Mouse (Mus musculus) hindbrain, embryonic 10.5 days (tissue): ENCODE measurements at regions not wholly inside any gene's neighbourhood (a gene's known extent, or its start where the extent isn't known, plus 50 kb on each side); places are given as distances from the start of the nearest gene placed in this dataset.
"Not testable (repeated sequence)": the region's sequence is repeated elsewhere in the genome, so short reads cannot be mapped to it uniquely, and the experiment has no call there.

Experiments
- DNase-seq: peaks from one replicate; pipeline ENCODE4 v3.0.0-alpha.2; 2017; ENCODE audit warnings: low spot score
- H3K27ac ChIP-seq: fragments of 300-500 bp; sonication (generic); 2 replicates; pipeline ENCODE4 v1.5.1; 2016; ENCODE audit warnings: mild to moderate bottlenecking, moderate library complexity
- H3K27me3 ChIP-seq: fragments of 300-500 bp; sonication (generic); 2 replicates; pipeline ENCODE4 v1.6.1; 2016; ENCODE audit warnings: mild to moderate bottlenecking; ENCODE audit not compliant: poor library complexity, insufficient read depth, severe bottlenecking
- H3K36me3 ChIP-seq: fragments of 300-500 bp; sonication (generic); 2 replicates; pipeline ENCODE4 v1.6.1; 2016; ENCODE audit warnings: mild to moderate bottlenecking, moderate library complexity
- H3K4me1 ChIP-seq: fragments of 300-500 bp; sonication (generic); replicated peaks from 2 replicates; pipeline ENCODE4 v1.6.1; 2016; ENCODE audit warnings: mild to moderate bottlenecking
- H3K4me3 ChIP-seq: fragments of 300-500 bp; sonication (generic); 2 replicates; pipeline ENCODE4 v1.5.1; 2016; ENCODE audit warnings: mild to moderate bottlenecking, moderate library complexity
- H3K9me3 ChIP-seq: fragments of 300-500 bp; sonication (generic); 2 replicates; pipeline ENCODE4 v1.6.1; 2016; ENCODE audit warnings: mild to moderate bottlenecking, moderate library complexity
- WGBS: fragments of 180-500 bp; shearing (Covaris S2); methylation state at CpG from one replicate; pipeline ENCODE4 v1.1.7; 2016; 5-methylcytosine and 5-hydroxymethylcytosine counted together

GRCm38 (mm10) chr15:16909396-16909795, 180.8 kb downstream of the Cdh9 start:
- no peak for DNase-seq
- no peaks in the 10 kb centered on the region for H3K36me3 ChIP-seq
- no peaks in the 10 kb centered on the region for H3K9me3 ChIP-seq
- H3K4me3 ChIP-seq, result no peak overlapping the region
- H3K27me3 ChIP-seq, result no peaks in the 10 kb centered on the region
- WGBS, result 92% methylated on average over 1 of the region's 1 CpGs
- H3K27ac ChIP-seq, result no peak overlapping the region
- H3K4me1 ChIP-seq, result no peaks in the 10 kb centered on the region

- H3K27me3 ChIP-seq, H3K27ac ChIP-seq, H3K36me3 ChIP-seq, DNase-seq, H3K9me3 ChIP-seq, H3K4me3 ChIP-seq, H3K4me1 ChIP-seq: not testable (repeated sequence)
- WGBS, result 81% methylated on average over 3 of the region's 3 CpGs
Measured at GRCm38 (mm10) chr15:16909941-16910340, 181.4 kb downstream of the Cdh9 start.

- no peak overlapping the region for H3K27ac ChIP-seq
- WGBS, result 79% methylated on average over 2 of the region's 2 CpGs
- H3K36me3 ChIP-seq, result no peaks in the 10 kb centered on the region
- H3K4me3 ChIP-seq, result no peak overlapping the region
- no peaks in the 10 kb centered on the region for H3K27me3 ChIP-seq
- DNase-seq, result no peak
- H3K9me3 ChIP-seq, result no peaks in the 10 kb centered on the region
- H3K4me1 ChIP-seq, result no peaks in the 10 kb centered on the region
Measured at GRCm38 (mm10) chr15:16914966-16915569, 186.5 kb downstream of the Cdh9 start.

GRCm38 (mm10) chr15:16923246-16923645, 194.7 kb downstream of the Cdh9 start:
- Histone ChIP-seq H3K27ac (no peak overlapping the region), H3K36me3 (no peaks in the 10 kb centered on the region), H3K9me3 (no peaks in the 10 kb centered on the region), H3K4me3 (no peak overlapping the region), H3K27me3 (no peaks in the 10 kb centered on the region), H3K4me1 (no peaks in the 10 kb centered on the region)
- 92% methylated on average over 1 of the region's 1 CpGs for WGBS
- no peak for DNase-seq

GRCm38 (mm10) chr15:16933137-16933677, 204.7 kb downstream of the Cdh9 start:
- H3K27me3 ChIP-seq, result no peaks in the 10 kb centered on the region
- no peak for DNase-seq
- H3K36me3 ChIP-seq, result no peaks in the 10 kb centered on the region
- H3K4me1 ChIP-seq, result no peaks in the 10 kb centered on the region
- no peaks in the 10 kb centered on the region for H3K9me3 ChIP-seq
- no peak overlapping the region for H3K4me3 ChIP-seq
- no peak overlapping the region for H3K27ac ChIP-seq
- 86% methylated on average over 2 of the region's 2 CpGs for WGBS

GRCm38 (mm10) chr15:16934438-16934837, 205.9 kb downstream of the Cdh9 start:
- Histone ChIP-seq H3K36me3 (no peaks in the 10 kb centered on the region), H3K4me3 (no peak overlapping the region), H3K27ac (no peak overlapping the region), H3K4me1 (no peaks in the 10 kb centered on the region), H3K9me3 (no peaks in the 10 kb centered on the region), H3K27me3 (no peaks in the 10 kb centered on the region)
- DNase-seq, result no peak
- 87% methylated on average over 3 of the region's 3 CpGs for WGBS

GRCm38 (mm10) chr15:16975821-16976220, 247.3 kb downstream of the Cdh9 start:
- H3K36me3 ChIP-seq, H3K27me3 ChIP-seq, H3K9me3 ChIP-seq, H3K4me1 ChIP-seq, H3K4me3 ChIP-seq, H3K27ac ChIP-seq, DNase-seq: not testable (repeated sequence)
- 86% methylated on average over 4 of the region's 4 CpGs for WGBS

GRCm38 (mm10) chr15:16990848-16991247, 262.3 kb downstream of the Cdh9 start:
- H3K36me3 ChIP-seq, result no peaks in the 10 kb centered on the region
- WGBS, result 25% methylated on average over 1 of the region's 1 CpGs
- H3K9me3 ChIP-seq, result no peaks in the 10 kb centered on the region
- H3K27ac ChIP-seq, result no peak overlapping the region
- no peak overlapping the region for H3K4me3 ChIP-seq
- no peak for DNase-seq
- H3K27me3 ChIP-seq, result no peaks in the 10 kb centered on the region
- H3K4me1 ChIP-seq, result no peaks in the 10 kb centered on the region

- 87% methylated on average over 1 of the region's 1 CpGs for WGBS
Measured at GRCm38 (mm10) chr15:16995667-16996066, 267.1 kb downstream of the Cdh9 start.

GRCm38 (mm10) chr15:17006139-17006538, 277.6 kb downstream of the Cdh9 start:
- WGBS, result 78% methylated on average over 2 of the region's 2 CpGs
- H3K27ac ChIP-seq, result no peak overlapping the region
- H3K4me3 ChIP-seq, result no peak overlapping the region
- H3K9me3 ChIP-seq, result no peaks in the 10 kb centered on the region
- no peaks in the 10 kb centered on the region for H3K4me1 ChIP-seq
- H3K27me3 ChIP-seq, result no peaks in the 10 kb centered on the region
- DNase-seq, result no peak
- no peaks in the 10 kb centered on the region for H3K36me3 ChIP-seq

More at GRCm38 (mm10) chr15:16995667-16996066, 267.1 kb downstream of the Cdh9 start:
- no peak overlapping the region for H3K4me3 ChIP-seq
- H3K27me3 ChIP-seq, result no peaks in the 10 kb centered on the region
- DNase-seq, result no peak
- no peak overlapping the region for H3K27ac ChIP-seq
- H3K9me3 ChIP-seq, result no peaks in the 10 kb centered on the region
- H3K4me1 ChIP-seq, result no peaks in the 10 kb centered on the region
- H3K36me3 ChIP-seq, result no peaks in the 10 kb centered on the region

GRCm38 (mm10) chr15:17007811-17008210, 279.3 kb downstream of the Cdh9 start:
- no peak overlapping the region for H3K27ac ChIP-seq
- H3K27me3 ChIP-seq, result no peaks in the 10 kb centered on the region
- no peak overlapping the region for H3K4me3 ChIP-seq
- no peaks in the 10 kb centered on the region for H3K4me1 ChIP-seq
- no peaks in the 10 kb centered on the region for H3K36me3 ChIP-seq
- DNase-seq, result no peak
- 94% methylated on average over 4 of the region's 4 CpGs for WGBS
- no peaks in the 10 kb centered on the region for H3K9me3 ChIP-seq

GRCm38 (mm10) chr15:17048867-17049628, 320.5 kb downstream of the Cdh9 start:
- H3K27ac ChIP-seq, result no peak overlapping the region
- H3K4me3 ChIP-seq, result no peak overlapping the region
- 53% methylated on average over 2 of the region's 2 CpGs for WGBS
- no peaks in the 10 kb centered on the region for H3K36me3 ChIP-seq
- no peaks in the 10 kb centered on the region for H3K9me3 ChIP-seq
- DNase-seq, result no peak
- no peaks in the 10 kb centered on the region for H3K27me3 ChIP-seq
- H3K4me1 ChIP-seq, result no peaks in the 10 kb centered on the region

GRCm38 (mm10) chr15:17069772-17070171, 341.2 kb downstream of the Cdh9 start:
- Histone ChIP-seq H3K4me3 (no peak overlapping the region), H3K9me3 (no peaks in the 10 kb centered on the region), H3K27ac (no peak overlapping the region), H3K4me1 (no peaks in the 10 kb centered on the region), H3K36me3 (no peaks in the 10 kb centered on the region), H3K27me3 (no peaks in the 10 kb centered on the region)
- WGBS, result 83% methylated on average over 4 of the region's 4 CpGs
- DNase-seq, result no peak
